Mouse (Mus musculus): ENCODE data around the gene Gng13. TPM values are rescaled to one million over a fixed set of nuclear protein-coding genes. Genes with fewer than 3 reads are reported as not detected.

Gng13 gene
- polyA plus RNA-seq, 1 experiment, result not detected

DNA sequence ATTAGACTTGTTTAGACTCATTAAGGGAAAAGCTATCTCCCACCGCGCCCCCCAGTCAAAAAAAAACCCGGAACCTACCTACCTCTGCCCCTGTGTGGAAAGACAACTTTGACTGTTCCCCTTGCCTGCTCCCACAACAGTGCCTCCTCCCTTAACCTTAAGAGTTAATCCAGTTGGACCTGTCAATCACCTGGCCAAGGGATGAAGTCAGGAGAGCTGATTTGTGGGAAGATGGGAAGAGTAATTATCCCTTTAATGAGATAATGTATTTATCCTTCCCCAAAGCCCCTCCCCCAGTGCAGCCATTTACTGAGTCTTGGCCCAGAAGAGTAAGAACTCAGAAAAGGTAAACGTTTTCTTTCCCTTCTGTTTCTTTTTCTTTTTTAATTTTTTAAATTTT is 28.0 kb upstream of the Gng13 start:
- 75% methylated on average over 4 of the region's 4 CpGs for WGBS
- no peak for TF ChIP-seq POLR2A (IDR thresholded peaks at IDR 0.05; ENCODE audit: low read depth, low read length)
- no peak for TF ChIP-seq CTCF (conservative IDR thresholded peaks at IDR 0.05; ENCODE audit: insufficient read depth, insufficient read length, low read depth, low read length)

GRCm38 (mm10) chr17:25696263-25696662 is 20.7 kb upstream of the Gng13 start:
- 37% methylated on average over 1 of the region's 1 CpGs for WGBS
- H3K4me3 ChIP-seq (ENCODE audit: insufficient read depth, low read depth, low read length), result no peak overlapping the region
- no peak for DNase-seq
- TF ChIP-seq CTCF (conservative IDR thresholded peaks at IDR 0.05; ENCODE audit: insufficient read depth, insufficient read length, low read depth, low read length) (no peak), POLR2A (IDR thresholded peaks at IDR 0.05; ENCODE audit: low read depth, low read length) (no peak)
- no peaks in the 10 kb centered on the region for H3K36me3 ChIP-seq (ENCODE audit: control insufficient read depth, insufficient read depth, low read length)
- H3K4me1 ChIP-seq (ENCODE audit: control insufficient read depth, insufficient read depth, low read length), result no peaks in the 10 kb centered on the region
- H3K27me3 ChIP-seq (replicated peaks; ENCODE audit: control insufficient read depth, insufficient read depth, low read length), result no peaks in the 10 kb centered on the region
- H3K27ac ChIP-seq (ENCODE audit: insufficient read depth, low read depth, low read length), result no peak overlapping the region

More for the DNA sequence above, 28.0 kb upstream of the Gng13 start:
- DNase-seq, result no peak
- Histone ChIP-seq H3K4me1 (ENCODE audit: control insufficient read depth, insufficient read depth, low read length) (no peaks in the 10 kb centered on the region), H3K36me3 (ENCODE audit: control insufficient read depth, insufficient read depth, low read length) (no peaks in the 10 kb centered on the region), H3K4me3 (ENCODE audit: insufficient read depth, low read depth, low read length) (no peak overlapping the region), H3K27me3 (replicated peaks; ENCODE audit: control insufficient read depth, insufficient read depth, low read length) (no peaks in the 10 kb centered on the region), H3K27ac (ENCODE audit: insufficient read depth, low read depth, low read length) (no peak overlapping the region)

- 10% methylated on average over 7 of the region's 7 CpGs for WGBS
- TF ChIP-seq POLR2A (IDR thresholded peaks at IDR 0.05; ENCODE audit: low read depth, low read length), result no peak
- TF ChIP-seq CTCF (conservative IDR thresholded peaks at IDR 0.05; ENCODE audit: insufficient read depth, insufficient read length, low read depth, low read length), result peak; percentile 80
- Histone ChIP-seq H3K36me3 (ENCODE audit: control insufficient read depth, insufficient read depth, low read length) (no peaks in the 10 kb centered on the region), H3K4me3 (ENCODE audit: insufficient read depth, low read depth, low read length) (no peak overlapping the region), H3K27me3 (replicated peaks; ENCODE audit: control insufficient read depth, insufficient read depth, low read length) (no peaks in the 10 kb centered on the region), H3K27ac (ENCODE audit: insufficient read depth, low read depth, low read length) (no peak overlapping the region), H3K4me1 (ENCODE audit: control insufficient read depth, insufficient read depth, low read length) (no peaks in the 10 kb centered on the region)
- peak; percentile 71 for DNase-seq
These were observed 18.5 kb upstream of the Gng13 start for GRCm38 (mm10) chr17:25698446-25698845.

DNA sequence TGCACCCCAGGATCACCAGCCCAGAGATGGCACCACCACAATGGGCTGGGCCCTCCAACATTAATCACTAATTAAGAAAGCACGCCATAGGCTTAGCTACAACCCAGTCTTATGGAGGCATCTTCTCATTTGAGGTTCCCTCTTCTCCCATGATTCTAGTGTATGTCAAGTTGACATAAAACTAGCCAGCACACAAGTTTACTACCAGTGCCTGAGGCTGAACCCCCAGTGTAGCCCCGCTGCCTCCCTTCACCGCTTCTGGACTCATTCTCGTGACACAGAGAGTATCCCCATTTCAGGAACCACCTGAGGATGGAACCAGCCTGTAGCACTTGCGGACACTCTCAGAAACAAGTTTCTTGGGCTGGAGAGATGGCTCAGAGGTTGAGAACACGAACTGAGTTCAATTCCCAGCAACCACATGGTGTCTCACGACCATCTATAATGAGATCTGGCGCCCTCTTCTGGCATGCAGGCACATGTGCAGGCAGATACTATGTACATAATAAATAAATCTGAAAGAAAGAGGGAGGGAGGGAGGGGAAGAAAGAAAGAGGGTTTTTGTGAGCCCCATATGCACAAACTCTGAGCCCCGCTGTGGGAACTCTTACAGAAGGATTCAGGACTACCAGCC is 16.0 kb upstream of the Gng13 start:
- WGBS, result 58% methylated on average over 9 of the region's 9 CpGs
- Histone ChIP-seq H3K27ac (ENCODE audit: insufficient read depth, low read depth, low read length) (no peak overlapping the region), H3K4me3 (ENCODE audit: insufficient read depth, low read depth, low read length) (no peak overlapping the region)

DNA sequence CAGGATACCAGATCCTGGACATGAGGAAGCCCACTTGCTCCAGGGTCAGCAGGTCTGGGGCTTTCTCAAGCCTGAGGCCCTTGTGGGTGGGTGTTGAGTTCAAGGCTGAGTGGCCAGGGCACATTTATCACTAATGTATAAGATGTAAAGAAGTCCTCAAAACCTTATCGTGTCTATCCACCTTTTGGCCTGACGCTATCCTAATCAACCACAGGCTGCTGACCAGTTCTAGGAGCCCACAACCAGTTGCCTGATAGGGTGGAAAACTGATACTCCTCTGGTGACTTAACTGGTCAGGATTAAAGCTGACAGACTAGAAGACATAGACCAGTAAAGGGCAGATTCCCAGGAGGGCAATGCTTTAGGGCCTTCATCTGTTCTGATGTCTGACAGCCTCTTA is 7.0 kb upstream of the Gng13 start:
- no peak for DNase-seq

More for the DNA sequence above, 16.0 kb upstream of the Gng13 start:
- no peaks in the 10 kb centered on the region for H3K36me3 ChIP-seq (ENCODE audit: control insufficient read depth, insufficient read depth, low read length)
- H3K27me3 ChIP-seq (replicated peaks; ENCODE audit: control insufficient read depth, insufficient read depth, low read length), result no peaks in the 10 kb centered on the region
- DNase-seq, result no peak
- H3K4me1 ChIP-seq (ENCODE audit: control insufficient read depth, insufficient read depth, low read length), result no peaks in the 10 kb centered on the region
- no peak for TF ChIP-seq POLR2A (IDR thresholded peaks at IDR 0.05; ENCODE audit: low read depth, low read length)
- TF ChIP-seq CTCF (conservative IDR thresholded peaks at IDR 0.05; ENCODE audit: insufficient read depth, insufficient read length, low read depth, low read length), result peak; percentile 38; the same call in 1 of the 2 replicates

GRCm38 (mm10) chr17:25711136-25711535 is 5.8 kb upstream of the Gng13 start:
- DNase-seq, result no peak
- 78% methylated on average over 4 of the region's 4 CpGs for WGBS
- Histone ChIP-seq H3K27me3 (replicated peaks; ENCODE audit: control insufficient read depth, insufficient read depth, low read length) (no peaks in the 10 kb centered on the region), H3K4me3 (ENCODE audit: insufficient read depth, low read depth, low read length) (no peak overlapping the region), H3K36me3 (ENCODE audit: control insufficient read depth, insufficient read depth, low read length) (no peaks in the 10 kb centered on the region), H3K27ac (ENCODE audit: insufficient read depth, low read depth, low read length) (no peak overlapping the region), H3K4me1 (ENCODE audit: control insufficient read depth, insufficient read depth, low read length) (no peaks in the 10 kb centered on the region)
- TF ChIP-seq CTCF (conservative IDR thresholded peaks at IDR 0.05; ENCODE audit: insufficient read depth, insufficient read length, low read depth, low read length) (no peak), POLR2A (IDR thresholded peaks at IDR 0.05; ENCODE audit: low read depth, low read length) (no peak)

More for the DNA sequence above, 7.0 kb upstream of the Gng13 start:
- WGBS, result 94% methylated on average over 2 of the region's 2 CpGs
- TF ChIP-seq CTCF (conservative IDR thresholded peaks at IDR 0.05; ENCODE audit: insufficient read depth, insufficient read length, low read depth, low read length) (no peak), POLR2A (IDR thresholded peaks at IDR 0.05; ENCODE audit: low read depth, low read length) (no peak)
- no peak overlapping the region for H3K27ac ChIP-seq (ENCODE audit: insufficient read depth, low read depth, low read length)
- no peak overlapping the region for H3K4me3 ChIP-seq (ENCODE audit: insufficient read depth, low read depth, low read length)
- no peaks in the 10 kb centered on the region for H3K4me1 ChIP-seq (ENCODE audit: control insufficient read depth, insufficient read depth, low read length)
- H3K27me3 ChIP-seq (replicated peaks; ENCODE audit: control insufficient read depth, insufficient read depth, low read length), result no peaks in the 10 kb centered on the region
- H3K36me3 ChIP-seq (ENCODE audit: control insufficient read depth, insufficient read depth, low read length), result no peaks in the 10 kb centered on the region

- DNase-seq, result no peak
- H3K27ac ChIP-seq (ENCODE audit: insufficient read depth, low read depth, low read length), result no peak overlapping the region
- no peak overlapping the region for H3K4me3 ChIP-seq (ENCODE audit: insufficient read depth, low read depth, low read length)
- 71% methylated on average over 3 of the region's 3 CpGs for WGBS
- H3K36me3 ChIP-seq (ENCODE audit: control insufficient read depth, insufficient read depth, low read length), result no peaks in the 10 kb centered on the region
- H3K27me3 ChIP-seq (replicated peaks; ENCODE audit: control insufficient read depth, insufficient read depth, low read length), result no peaks in the 10 kb centered on the region; the same call in 1 of the 2 replicates
- TF ChIP-seq POLR2A (IDR thresholded peaks at IDR 0.05; ENCODE audit: low read depth, low read length) (no peak), CTCF (conservative IDR thresholded peaks at IDR 0.05; ENCODE audit: insufficient read depth, insufficient read length, low read depth, low read length) (no peak)
- H3K4me1 ChIP-seq (ENCODE audit: control insufficient read depth, insufficient read depth, low read length), result no peaks in the 10 kb centered on the region
These were observed 1.3 kb upstream of the Gng13 start for GRCm38 (mm10) chr17:25715627-25716026.

Measured in kidney, adult 2 months (tissue).